Mouse (Mus musculus): ENCODE results near the gene Msi2. TPM values are rescaled to one million over a fixed set of nuclear protein-coding genes. Genes with fewer than 3 reads are reported as not detected.

Gene Msi2
- polyA plus RNA-seq, 1 experiment from 2014 or later: 21.3 TPM

DNA sequence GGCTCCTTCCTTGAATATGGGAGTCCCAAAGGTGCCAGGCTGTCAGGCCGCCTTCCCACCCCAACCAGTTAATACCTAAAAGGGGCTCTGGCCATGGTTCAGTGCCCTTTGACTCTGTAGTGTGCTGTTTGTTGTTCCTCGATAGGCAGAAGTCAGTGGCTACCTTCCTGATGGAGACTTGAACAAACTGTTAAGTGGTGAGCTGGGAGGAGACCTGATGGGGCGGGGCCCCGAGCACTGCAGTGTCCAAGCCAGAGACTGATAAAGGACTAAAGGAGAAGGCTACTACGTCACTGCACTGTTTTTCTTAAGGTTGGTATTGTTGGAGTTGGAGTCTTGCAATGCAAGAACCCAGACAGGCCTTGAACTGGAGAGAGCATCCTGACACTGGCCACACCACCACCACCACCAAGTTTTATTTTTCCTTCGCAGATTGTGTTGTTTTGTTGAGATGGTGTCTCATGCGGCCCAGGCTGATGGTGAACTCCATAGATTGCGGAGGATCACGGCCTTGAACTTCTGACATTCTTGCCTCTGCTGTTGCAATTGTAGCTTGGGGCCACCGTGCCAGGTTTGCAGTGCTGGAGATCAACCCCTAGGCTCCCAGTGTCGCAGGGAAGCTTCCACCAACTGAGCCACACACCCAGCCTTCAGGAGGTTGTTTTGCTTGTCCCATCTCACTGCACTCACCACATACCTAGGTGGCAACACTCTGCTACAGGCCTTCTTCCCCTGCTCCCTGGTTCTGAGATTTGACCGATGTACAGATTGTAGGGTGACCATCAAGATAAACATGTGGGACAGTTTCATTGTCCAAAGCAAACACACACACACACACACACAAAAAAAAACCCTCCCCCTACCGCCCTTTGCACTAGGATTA lies 2.2 kb upstream of the Msi2 start:
- Histone ChIP-seq H3K27me3 (peaks cover 5% of the 10 kb centered on the region; the same call in 1 of the 2 replicates), H3K4me3 (no peak overlapping the region), H3K4me2 (replicated peaks) (no peak overlapping the region), H3K27ac (no peak overlapping the region), H3K9ac (no peak overlapping the region), H3K4me1 (peaks cover 26% of the 10 kb centered on the region), H3K9me3 (no peaks in the 10 kb centered on the region), H3K36me3 (no peaks in the 10 kb centered on the region)
- ATAC-seq (ENCODE audit: low FRiP score, low read depth): no peak
- 74% methylated on average over 13 of the region's 13 CpGs for WGBS

DNA sequence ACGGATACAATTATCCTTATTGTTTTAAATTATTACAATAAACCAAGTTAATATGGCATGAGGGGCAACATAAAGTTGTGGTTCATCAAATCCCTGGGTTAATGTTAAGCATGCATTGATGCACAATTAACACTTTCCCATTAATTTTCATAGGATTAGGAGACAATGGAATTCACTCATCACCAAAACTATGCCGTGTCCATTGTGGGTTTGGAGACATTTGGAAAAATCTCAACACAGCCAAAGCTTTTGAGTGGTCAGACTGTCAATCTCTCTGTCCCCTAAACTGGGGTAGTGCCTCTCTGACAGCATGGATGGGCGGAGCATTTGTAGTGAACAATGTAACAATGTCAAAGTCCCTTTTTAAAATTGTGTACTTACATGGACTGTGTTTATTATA lies 1.3 kb upstream of the Msi2 start:
- Histone ChIP-seq H3K4me2 (replicated peaks) (peak overlapping the region; percentile 90), H3K27ac (no peak overlapping the region), H3K4me3 (peak overlapping the region; percentile 91; the same call in 1 of the 2 replicates), H3K27me3 (peaks cover 5% of the 10 kb centered on the region; the same call in 1 of the 2 replicates), H3K36me3 (no peaks in the 10 kb centered on the region), H3K9me3 (no peaks in the 10 kb centered on the region), H3K4me1 (peaks cover 35% of the 10 kb centered on the region), H3K9ac (no peak overlapping the region)
- ATAC-seq (ENCODE audit: low FRiP score, low read depth): no peak
- WGBS: 54% methylated on average over 3 of the region's 3 CpGs

DNA sequence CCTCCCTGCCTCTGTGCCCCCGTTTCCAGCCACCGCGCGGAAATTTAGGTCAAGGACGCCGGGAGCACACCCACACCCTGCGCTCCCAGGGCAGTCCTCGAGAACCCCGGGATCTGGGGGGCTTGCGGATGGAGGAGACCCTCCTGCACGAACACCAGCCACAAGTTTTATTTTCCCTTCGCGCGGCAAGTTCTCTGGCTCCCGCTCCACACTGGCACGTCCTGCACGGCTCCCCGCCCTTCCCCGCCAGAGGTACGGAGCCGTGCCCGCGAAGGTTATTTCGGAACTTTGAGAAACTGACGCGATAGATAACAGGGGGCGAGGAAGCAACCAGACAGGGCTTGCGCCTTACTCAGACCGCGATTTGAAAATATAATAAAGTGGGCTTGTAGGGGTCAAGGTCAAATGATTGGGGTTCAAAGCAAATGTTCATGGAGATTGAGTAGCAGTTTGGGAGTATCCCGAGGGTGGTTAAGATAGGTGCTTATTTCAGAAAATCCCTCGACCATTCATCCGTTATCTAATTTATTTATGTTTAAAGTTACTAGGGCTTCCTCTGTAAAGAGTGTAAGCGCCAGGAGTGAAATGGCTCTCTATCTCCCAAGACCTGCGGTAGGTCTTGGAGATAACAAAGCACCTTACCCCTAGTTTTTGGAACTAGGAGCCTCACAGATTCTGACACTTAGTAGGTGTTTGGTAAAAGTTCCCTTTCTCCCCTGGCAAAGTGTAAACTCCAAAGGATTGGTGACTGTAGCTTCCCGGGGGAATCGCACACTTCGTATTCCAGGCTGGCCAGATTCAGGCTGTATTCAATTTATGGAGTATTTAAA lies 668 bp upstream of the Msi2 start:
- Histone ChIP-seq H3K4me1 (peaks cover 41% of the 10 kb centered on the region), H3K27me3 (peaks cover 5% of the 10 kb centered on the region; the same call in 1 of the 2 replicates), H3K4me2 (replicated peaks) (peak overlapping the region; percentile 90), H3K9me3 (no peaks in the 10 kb centered on the region), H3K4me3 (peak overlapping the region; percentile 91), H3K36me3 (no peaks in the 10 kb centered on the region), H3K27ac (peak overlapping the region; percentile 82), H3K9ac (peak overlapping the region; percentile 86)
- whole genome bisulfite sequencing: 3% methylated on average over 38 of the region's 38 CpGs
- ATAC-seq (ENCODE audit: low FRiP score, low read depth): no peak; the same call in 1 of the 2 replicates

DNA sequence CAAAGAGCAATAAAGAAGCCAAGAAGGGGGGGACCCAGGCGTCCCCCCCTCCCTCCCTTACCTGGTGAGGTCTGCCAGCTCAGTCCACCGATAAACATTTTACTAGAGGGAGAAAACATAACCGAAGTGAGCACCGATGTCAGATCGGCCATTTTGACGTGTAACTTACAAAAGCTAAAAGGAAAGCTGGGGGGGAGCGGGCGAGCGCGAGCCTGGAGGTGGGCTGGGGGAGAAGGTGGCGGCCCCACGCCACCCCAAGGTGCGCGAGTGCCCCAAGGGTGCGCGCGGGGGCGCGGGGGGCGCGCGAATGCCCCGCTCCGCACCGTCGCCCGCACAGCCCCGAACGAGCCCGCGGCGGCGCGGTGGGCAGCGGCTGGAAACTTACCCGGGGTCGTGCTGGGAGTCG lies 666 bp downstream of the Msi2 start:
- 0% methylated on average over 14 of the region's 38 CpGs for WGBS
- Histone ChIP-seq H3K9me3 (no peaks in the 10 kb centered on the region), H3K27me3 (peaks cover 5% of the 10 kb centered on the region; the same call in 1 of the 2 replicates), H3K9ac (peak overlapping the region; percentile 98), H3K36me3 (no peaks in the 10 kb centered on the region; the same call in 1 of the 2 replicates), H3K4me1 (peaks cover 50% of the 10 kb centered on the region), H3K4me2 (replicated peaks) (peak overlapping the region; percentile 90), H3K4me3 (peak overlapping the region; percentile 91), H3K27ac (peak overlapping the region; percentile 88)
- ATAC-seq (ENCODE audit: low FRiP score, low read depth): no peak; the same call in none of the 2 replicates

DNA sequence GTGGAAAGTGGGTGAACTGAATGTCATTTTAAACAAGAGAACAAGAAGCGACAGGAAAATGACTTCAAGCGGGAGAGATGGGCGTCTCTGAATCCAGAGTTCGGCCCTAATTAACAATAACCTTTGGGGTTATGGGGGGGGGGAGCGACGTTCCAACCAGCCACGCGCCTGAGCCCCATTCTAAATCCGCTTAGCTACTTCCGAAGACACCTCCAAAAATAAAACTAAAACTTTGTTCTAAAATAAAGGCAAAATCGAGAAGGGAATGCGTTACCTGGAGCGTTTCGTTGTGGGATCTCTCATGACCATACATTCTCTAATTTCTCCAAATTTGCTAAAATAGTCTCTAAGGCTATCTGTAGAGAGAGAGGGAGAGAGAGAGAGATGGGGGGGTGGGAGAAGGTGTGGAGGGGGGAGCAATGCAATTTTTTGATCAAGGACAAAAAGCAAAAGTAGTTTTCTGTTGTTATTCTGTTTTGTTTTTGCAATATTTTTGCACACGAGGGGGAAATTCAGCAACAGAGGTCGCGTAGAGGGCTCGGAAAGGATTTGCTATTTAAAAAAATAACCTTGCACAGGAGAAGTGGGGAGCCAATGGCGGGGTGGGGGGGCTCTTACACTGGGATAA lies 1.2 kb downstream of the Msi2 start:
- H3K27me3 ChIP-seq: peaks cover 5% of the 10 kb centered on the region; the same call in 1 of the 2 replicates
- WGBS: under 1% methylated on average over 19 of the region's 19 CpGs
- peaks cover 2% of the 10 kb centered on the region for H3K36me3 ChIP-seq
- peak overlapping the region; percentile 91 for H3K4me3 ChIP-seq
- H3K9ac ChIP-seq: peak overlapping the region; percentile 98
- peak overlapping the region; percentile 88; the same call in 1 of the 2 replicates for H3K27ac ChIP-seq
- H3K4me1 ChIP-seq: peaks cover 50% of the 10 kb centered on the region
- no peaks in the 10 kb centered on the region for H3K9me3 ChIP-seq
- H3K4me2 ChIP-seq (replicated peaks): peak overlapping the region; percentile 90
- no peak for ATAC-seq (ENCODE audit: low FRiP score, low read depth)

GRCm38 (mm10) chr11:88716061-88716994 lies 2.0 kb downstream of the Msi2 start:
- H3K27ac ChIP-seq: peak overlapping the region; percentile 63
- no peaks in the 10 kb centered on the region for H3K9me3 ChIP-seq
- WGBS: under 1% methylated on average over 23 of the region's 23 CpGs
- H3K36me3 ChIP-seq: peaks cover 10% of the 10 kb centered on the region
- peak overlapping the region; percentile 98 for H3K9ac ChIP-seq
- no peak for ATAC-seq (ENCODE audit: low FRiP score, low read depth)
- peaks cover 49% of the 10 kb centered on the region for H3K4me1 ChIP-seq
- peak overlapping the region; percentile 91 for H3K4me3 ChIP-seq
- H3K4me2 ChIP-seq (replicated peaks): peak overlapping the region; percentile 90
- peaks cover 5% of the 10 kb centered on the region; the same call in 1 of the 2 replicates for H3K27me3 ChIP-seq

DNA sequence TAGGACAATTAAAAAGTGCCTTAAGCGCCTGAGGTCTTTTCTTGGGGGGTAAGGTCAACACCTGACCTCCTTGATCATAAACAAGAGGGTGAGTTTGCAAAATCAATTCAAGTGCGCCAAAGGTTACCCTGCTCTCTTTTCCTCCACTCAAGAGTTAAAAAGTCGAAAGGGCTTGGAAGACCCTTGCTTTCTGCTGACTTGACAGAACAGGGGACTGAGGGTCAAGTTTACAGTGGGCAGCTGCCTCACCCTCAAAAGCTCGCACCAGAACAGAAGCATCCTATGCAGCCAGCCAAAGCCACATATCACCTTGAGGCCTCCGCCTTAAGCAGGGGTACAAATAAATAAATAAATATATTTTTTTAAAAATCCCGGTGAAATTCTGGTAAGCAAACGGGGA lies 3.0 kb downstream of the Msi2 start:
- no peak overlapping the region for H3K27ac ChIP-seq
- peak overlapping the region; percentile 90 for H3K4me2 ChIP-seq (replicated peaks)
- 28% methylated on average over 7 of the region's 7 CpGs for WGBS
- peaks cover 3% of the 10 kb centered on the region; the same call in 1 of the 2 replicates for H3K27me3 ChIP-seq
- no peaks in the 10 kb centered on the region for H3K9me3 ChIP-seq
- no peak for ATAC-seq (ENCODE audit: low FRiP score, low read depth)
- H3K4me3 ChIP-seq: peak overlapping the region; percentile 91
- peaks cover 45% of the 10 kb centered on the region for H3K4me1 ChIP-seq
- peaks cover 19% of the 10 kb centered on the region for H3K36me3 ChIP-seq
- H3K9ac ChIP-seq: peak overlapping the region; percentile 98

DNA sequence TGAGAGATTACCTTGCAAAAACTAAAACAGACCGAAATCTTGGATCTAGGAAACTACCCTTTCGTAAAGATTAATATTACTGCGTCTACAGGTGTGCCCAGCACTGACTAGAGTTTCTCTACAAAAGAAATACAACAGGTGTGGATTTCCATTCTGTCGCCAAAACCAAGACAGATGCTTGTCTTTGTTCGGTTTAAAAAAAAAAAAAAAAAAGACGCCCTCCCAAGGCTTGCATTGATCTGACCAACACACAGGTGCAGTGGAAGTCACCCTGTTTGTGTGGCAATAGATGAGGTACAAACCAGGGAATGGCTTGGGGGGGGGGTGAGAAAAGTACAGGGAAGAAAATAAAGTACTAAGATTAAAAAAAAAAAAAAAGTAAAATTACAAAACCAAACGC lies 4.2 kb downstream of the Msi2 start:
- Histone ChIP-seq H3K4me2 (replicated peaks) (peak overlapping the region; percentile 90), H3K27ac (no peak overlapping the region), H3K9me3 (no peaks in the 10 kb centered on the region), H3K36me3 (peaks cover 26% of the 10 kb centered on the region), H3K4me1 (peaks cover 54% of the 10 kb centered on the region), H3K9ac (no peak overlapping the region), H3K4me3 (peak overlapping the region; percentile 91), H3K27me3 (no peaks in the 10 kb centered on the region)
- no peak for ATAC-seq (ENCODE audit: low FRiP score, low read depth)
- 52% methylated on average over 7 of the region's 7 CpGs for WGBS

DNA sequence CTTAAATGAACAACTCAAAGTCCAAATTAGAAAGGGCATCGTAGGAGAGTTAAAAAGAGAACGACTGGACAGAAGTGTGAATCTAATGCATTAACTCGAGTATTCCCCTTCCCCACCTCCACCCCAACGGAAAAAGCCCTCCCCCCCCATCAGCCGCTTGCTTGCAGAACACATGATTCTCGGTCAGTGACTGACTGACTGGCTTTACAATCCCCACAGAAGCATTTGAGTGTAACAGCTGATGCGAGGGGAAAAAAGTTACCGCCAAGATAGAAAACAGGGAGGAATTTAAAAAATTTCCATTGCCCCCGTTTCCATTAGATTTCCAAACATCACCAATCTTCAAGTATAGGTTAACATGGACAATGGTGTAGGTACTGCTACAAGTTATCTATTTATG lies 4.8 kb downstream of the Msi2 start:
- H3K36me3 ChIP-seq: peaks cover 32% of the 10 kb centered on the region

DNA sequence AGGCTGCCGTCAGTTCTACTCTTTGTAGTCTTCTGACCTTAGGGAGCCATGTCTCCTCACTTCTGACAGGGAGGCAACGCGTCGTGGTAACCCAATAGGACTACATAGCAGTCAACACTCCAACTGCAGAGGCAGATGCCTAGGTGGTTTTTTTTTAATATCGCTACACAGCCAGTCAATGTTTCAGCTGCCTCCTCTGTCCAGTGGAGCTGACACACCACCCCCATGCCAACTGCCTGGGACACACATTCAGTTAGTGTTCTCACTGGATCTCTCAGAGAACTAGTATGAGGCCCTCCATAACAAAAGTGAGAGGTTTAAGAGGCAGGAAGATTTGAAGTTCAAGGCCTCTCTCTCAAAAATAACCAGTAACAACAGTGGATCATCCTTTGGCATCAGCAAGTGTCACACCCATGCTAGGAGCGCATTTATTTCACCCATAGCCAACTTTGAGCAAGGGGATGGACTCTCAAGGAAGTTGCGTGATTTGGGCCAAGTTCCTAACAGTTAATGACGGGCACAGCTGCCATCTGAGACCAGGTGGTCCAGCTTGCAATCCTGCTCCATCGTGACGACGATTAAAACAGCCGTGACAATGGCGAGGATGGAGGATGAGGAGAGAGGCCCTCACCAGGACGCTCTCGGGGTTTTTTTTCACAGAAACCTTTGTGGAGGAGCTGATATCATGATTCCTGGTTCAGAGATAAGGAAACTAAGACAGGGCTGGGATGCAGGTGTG lies 8.3 kb downstream of the Msi2 start:
- H3K27ac ChIP-seq: no peak overlapping the region
- H3K9ac ChIP-seq: no peak overlapping the region
- H3K4me3 ChIP-seq: no peak overlapping the region
- no peak overlapping the region for H3K4me2 ChIP-seq (replicated peaks)
- H3K9me3 ChIP-seq: no peaks in the 10 kb centered on the region
- H3K4me1 ChIP-seq: peaks cover 51% of the 10 kb centered on the region
- ATAC-seq (ENCODE audit: low FRiP score, low read depth): no peak
- no peaks in the 10 kb centered on the region for H3K27me3 ChIP-seq
- peaks cover 63% of the 10 kb centered on the region for H3K36me3 ChIP-seq
- WGBS: 78% methylated on average over 15 of the region's 15 CpGs

More for the DNA sequence above, 4.8 kb downstream of the Msi2 start:
- peak overlapping the region; percentile 90 for H3K4me2 ChIP-seq (replicated peaks)
- no peak overlapping the region for H3K27ac ChIP-seq
- H3K4me1 ChIP-seq: peaks cover 49% of the 10 kb centered on the region
- H3K27me3 ChIP-seq: no peaks in the 10 kb centered on the region
- H3K9me3 ChIP-seq: no peaks in the 10 kb centered on the region
- H3K9ac ChIP-seq: no peak overlapping the region
- no peak for ATAC-seq (ENCODE audit: low FRiP score, low read depth)
- H3K4me3 ChIP-seq: 0 out of 2 replicates have a peak overlapping the region, but pooled peaks have one; percentile 5
- 31% methylated on average over 9 of the region's 9 CpGs for WGBS
